Mouse (Mus musculus) neural tube, embryonic 11.5 days (tissue): ENCODE results near the gene Lyz1. TPM values are rescaled to one million over a fixed set of nuclear protein-coding genes. Genes with fewer than 3 reads are reported as not detected.
A peak's percentile ranks its signal among the peaks of the same experiment; 100 is the strongest.

ENCODE experiments used
- ATAC-seq: fragments of 200-750 bp; cut with Nextera tagmentation; 2 replicates; pipeline ENCODE4 v1.8.0; 2017; ENCODE audit warnings: moderate number of reproducible peaks, mild to moderate bottlenecking, moderate TSS enrichment, moderate library complexity; ENCODE audit not compliant: insufficient read depth, low FRiP score, low TSS enrichment
- DNase-seq: peaks from one replicate; pipeline ENCODE4 v3.0.0-alpha.2; 2015; ENCODE audit warnings: low spot score
- H3K27ac ChIP-seq: fragments of 300-500 bp; sonication (generic); 2 replicates; pipeline ENCODE4 v1.5.1; 2014; ENCODE audit warnings: low read depth, mild to moderate bottlenecking, low read length
- H3K27me3 ChIP-seq: fragments of 300-500 bp; sonication (generic); 2 replicates; pipeline ENCODE4 v1.6.1; 2014; ENCODE audit warnings: mild to moderate bottlenecking, low read length, mixed read lengths; ENCODE audit not compliant: control insufficient read depth, insufficient read depth
- H3K36me3 ChIP-seq: fragments of 300-500 bp; sonication (generic); 2 replicates; pipeline ENCODE4 v1.6.1; 2014; ENCODE audit warnings: mild to moderate bottlenecking, low read length, moderate library complexity, mixed read lengths; ENCODE audit not compliant: control insufficient read depth, insufficient read depth
- H3K4me1 ChIP-seq: fragments of 300-500 bp; sonication (generic); 2 replicates; pipeline ENCODE4 v1.6.1; 2014; ENCODE audit warnings: low read length, mixed read lengths; ENCODE audit not compliant: control insufficient read depth, insufficient read depth
- H3K4me2 ChIP-seq: fragments of 300-500 bp; sonication (generic); 2 replicates; pipeline ENCODE4 v1.6.1; 2014; ENCODE audit warnings: low read depth, mild to moderate bottlenecking, moderate library complexity
- H3K4me3 ChIP-seq: fragments of 300-500 bp; sonication (generic); 2 replicates; pipeline ENCODE4 v1.5.1; 2014; ENCODE audit warnings: low read depth, low read length
- H3K9ac ChIP-seq: fragments of 300-500 bp; sonication (generic); 2 replicates; pipeline ENCODE4 v1.6.1; 2014; ENCODE audit warnings: mild to moderate bottlenecking, low read length
- H3K9me3 ChIP-seq: fragments of 300-500 bp; sonication (generic); 2 replicates; pipeline ENCODE4 v1.6.1; 2016; ENCODE audit warnings: low read length; ENCODE audit not compliant: control insufficient read depth
- WGBS: fragments of 180-500 bp; shearing (Covaris S2); extraction: QIAGEN DNeasy Blood & Tissue Kit; methylation state at CpG from one replicate; pipeline ENCODE4 v1.1.7; 2014; 5-methylcytosine and 5-hydroxymethylcytosine counted together
- polyA plus RNA-seq: library from polyadenylated mRNA; unstranded; fragments of >200 nt; fragmentation: Nextera tagmentation; extraction: Ambion mirVana; gene quantifications from 2 replicates; pipeline ENCODE4 v1.2.1, GENCODE M21; 2014

Lyz1 gene
- polyA plus RNA-seq: not detected in 2 replicates

DNA sequence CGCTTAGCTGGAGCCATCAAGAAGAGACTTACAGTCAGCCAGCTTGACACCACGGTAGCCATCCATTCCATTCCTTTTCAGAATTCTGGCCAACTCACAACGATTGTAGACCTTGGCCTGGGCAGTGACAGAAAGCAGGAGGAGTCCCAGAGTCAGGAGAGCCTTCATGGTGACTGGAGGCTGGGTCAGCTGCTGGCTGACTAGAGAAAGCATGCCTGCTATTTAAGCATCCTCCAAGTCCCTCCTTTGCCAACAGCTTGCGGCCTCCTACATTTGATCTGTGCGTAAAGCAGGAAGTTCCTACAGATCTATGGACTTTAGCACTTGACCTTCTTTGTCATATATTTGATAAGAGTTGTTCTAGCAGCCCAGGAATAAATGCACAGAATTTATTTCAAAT lies at the start of gene Lyz1:
Gene Lyz1, minus strand, starts transcription at position 198 of the 400 bp plus-strand sequence.
- Histone ChIP-seq H3K4me1 (no peaks in the 10 kb centered on the region), H3K9me3 (no peaks in the 10 kb centered on the region), H3K27me3 (no peaks in the 10 kb centered on the region), H3K36me3 (no peaks in the 10 kb centered on the region), H3K9ac (no peak within 1 kb of the TSS), H3K4me3 (no peak within 1 kb of the TSS), H3K27ac (no peak within 1 kb of the TSS), H3K4me2 (no peak within 1 kb of the TSS)
- ATAC-seq (no peak), DNase-seq (no peak)
- 83% methylated on average over 5 of the region's 5 CpGs for WGBS

- no peak overlapping the region for H3K27ac ChIP-seq
- H3K9ac ChIP-seq: no peak overlapping the region
- no peak overlapping the region for H3K4me3 ChIP-seq
- WGBS: 76% methylated on average over 2 of the region's 2 CpGs
- no peaks in the 10 kb centered on the region; the same call in 1 of the 2 replicates for H3K36me3 ChIP-seq
- DNase-seq (no peak), ATAC-seq (no peak)
- H3K4me1 ChIP-seq: no peaks in the 10 kb centered on the region
- no peaks in the 10 kb centered on the region for H3K9me3 ChIP-seq
- H3K27me3 ChIP-seq: no peaks in the 10 kb centered on the region
- H3K4me2 ChIP-seq: no peak overlapping the region
Observed at GRCm38 (mm10) chr10:117342406-117342805, 49.7 kb upstream of the Lyz1 start.

DNA sequence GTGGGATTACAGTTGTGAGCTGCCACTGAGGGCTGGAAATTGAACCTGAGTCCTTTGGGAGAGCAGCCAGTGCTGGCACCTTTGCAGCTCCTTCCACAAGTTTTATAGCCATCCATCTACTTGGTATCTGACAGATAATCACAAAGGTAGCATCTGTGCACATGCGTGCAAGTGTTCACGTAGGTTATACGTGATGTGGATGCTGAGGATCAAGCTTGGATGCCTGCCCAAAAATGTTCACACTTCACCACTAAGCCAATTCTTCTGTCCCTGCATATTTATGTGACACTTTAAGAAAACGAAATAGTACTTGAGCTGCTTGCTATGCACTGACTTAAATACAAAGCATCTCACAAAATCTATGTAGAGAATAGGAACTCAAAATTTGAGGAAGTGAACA lies 48.4 kb upstream of the Lyz1 start:
- WGBS: 90% methylated on average over 4 of the region's 4 CpGs
- DNase-seq: no peak

DNA sequence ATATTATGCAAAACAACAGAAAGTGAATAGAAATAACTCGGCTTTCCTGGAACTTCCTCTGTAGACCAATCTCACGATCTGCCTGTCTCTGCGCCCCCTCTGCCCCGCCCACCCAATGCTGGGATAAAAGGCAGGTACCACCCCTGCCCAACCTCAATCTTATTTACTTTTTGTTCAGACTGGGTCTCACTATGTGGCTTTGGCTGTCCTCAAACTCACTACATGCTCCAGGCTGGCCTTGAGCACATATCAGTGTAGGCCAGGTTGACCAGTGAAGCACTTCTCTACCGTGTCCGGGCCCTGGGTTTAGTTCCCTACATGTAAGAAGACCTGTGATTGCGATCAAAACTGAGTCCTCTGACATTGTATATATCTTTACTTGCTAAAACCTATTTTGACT lies 46.6 kb upstream of the Lyz1 start:
- no peak overlapping the region for H3K9ac ChIP-seq

More for the DNA sequence above, 48.4 kb upstream of the Lyz1 start:
- Histone ChIP-seq H3K9me3 (no peaks in the 10 kb centered on the region), H3K36me3 (no peaks in the 10 kb centered on the region; the same call in 1 of the 2 replicates), H3K4me3 (no peak overlapping the region), H3K27me3 (no peaks in the 10 kb centered on the region), H3K27ac (no peak overlapping the region), H3K4me1 (no peaks in the 10 kb centered on the region), H3K9ac (no peak overlapping the region), H3K4me2 (no peak overlapping the region)
- ATAC-seq: no peak

GRCm38 (mm10) chr10:117337946-117338345 lies 45.3 kb upstream of the Lyz1 start:
- H3K4me1 ChIP-seq: no peaks in the 10 kb centered on the region
- no peak overlapping the region for H3K4me2 ChIP-seq
- no peak overlapping the region for H3K27ac ChIP-seq
- no peaks in the 10 kb centered on the region for H3K27me3 ChIP-seq
- no peak overlapping the region for H3K9ac ChIP-seq
- no peak for DNase-seq
- no peaks in the 10 kb centered on the region for H3K9me3 ChIP-seq
- no peaks in the 10 kb centered on the region for H3K36me3 ChIP-seq
- no peak overlapping the region for H3K4me3 ChIP-seq
- no peak for ATAC-seq

More for the DNA sequence above, 46.6 kb upstream of the Lyz1 start:
- H3K36me3 ChIP-seq: no peaks in the 10 kb centered on the region; the same call in 1 of the 2 replicates
- ATAC-seq (no peak), DNase-seq (no peak)
- H3K4me1 ChIP-seq: no peaks in the 10 kb centered on the region
- WGBS: 84% methylated on average over 7 of the region's 7 CpGs
- no peaks in the 10 kb centered on the region for H3K27me3 ChIP-seq
- H3K27ac ChIP-seq: no peak overlapping the region
- H3K4me3 ChIP-seq: no peak overlapping the region
- no peak overlapping the region for H3K4me2 ChIP-seq
- no peaks in the 10 kb centered on the region for H3K9me3 ChIP-seq

- Histone ChIP-seq H3K4me2 (no peak overlapping the region), H3K4me1 (no peaks in the 10 kb centered on the region), H3K9ac (no peak overlapping the region), H3K27me3 (no peaks in the 10 kb centered on the region), H3K27ac (no peak overlapping the region), H3K4me3 (no peak overlapping the region), H3K9me3 (no peaks in the 10 kb centered on the region), H3K36me3 (no peaks in the 10 kb centered on the region)
- DNase-seq (no peak), ATAC-seq (peak; percentile 26; the same call in 1 of the 2 replicates)
- 44% methylated on average over 4 of the region's 4 CpGs for WGBS
Observed at GRCm38 (mm10) chr10:117335649-117336048, 43.0 kb upstream of the Lyz1 start.

DNA sequence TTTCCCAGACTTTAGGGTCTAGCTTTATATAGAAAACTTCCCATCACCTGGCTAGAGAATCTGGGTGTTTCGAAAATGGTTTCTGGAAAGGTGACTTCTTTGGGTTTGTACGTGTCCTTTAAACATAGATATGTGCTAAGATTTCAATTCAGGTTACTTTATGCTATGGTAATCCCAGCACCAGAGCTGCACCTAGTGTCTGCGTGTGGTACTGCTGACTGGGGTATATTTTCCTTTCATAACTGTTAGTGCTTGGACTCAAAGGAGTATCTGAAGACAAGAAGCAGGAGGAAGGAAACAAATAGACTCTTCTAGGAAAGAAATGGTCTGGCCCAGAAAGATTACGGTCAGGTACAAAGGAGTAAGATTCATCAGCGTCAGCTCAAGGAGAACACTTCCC lies 37.9 kb upstream of the Lyz1 start:
- no peaks in the 10 kb centered on the region for H3K9me3 ChIP-seq
- DNase-seq (no peak), ATAC-seq (no peak)
- 80% methylated on average over 5 of the region's 5 CpGs for WGBS
- H3K27me3 ChIP-seq: no peaks in the 10 kb centered on the region
- no peak overlapping the region for H3K9ac ChIP-seq
- no peak overlapping the region for H3K27ac ChIP-seq
- no peak overlapping the region for H3K4me3 ChIP-seq
- no peaks in the 10 kb centered on the region for H3K36me3 ChIP-seq
- no peaks in the 10 kb centered on the region for H3K4me1 ChIP-seq
- no peak overlapping the region for H3K4me2 ChIP-seq

DNA sequence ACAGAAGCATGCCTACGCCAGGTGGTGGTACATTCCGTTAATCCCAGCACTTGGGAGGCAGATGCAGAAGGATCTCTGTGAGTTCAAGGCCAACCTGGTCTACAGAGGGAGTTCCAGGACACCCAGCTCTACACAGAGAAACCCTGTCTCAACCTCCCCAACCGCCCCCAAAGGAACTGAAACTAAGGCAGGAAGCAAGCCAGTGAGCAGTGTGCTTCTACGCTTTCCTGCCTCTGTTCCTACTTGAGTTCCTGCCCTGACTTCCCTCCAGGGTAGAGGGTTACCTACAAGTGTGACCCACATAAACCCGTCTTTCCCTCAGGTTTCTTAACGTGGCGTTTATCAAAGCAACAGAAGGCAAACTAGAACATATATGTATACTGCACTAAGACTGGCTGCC lies 31.1 kb upstream of the Lyz1 start:
- Histone ChIP-seq H3K36me3 (no peaks in the 10 kb centered on the region), H3K27me3 (no peaks in the 10 kb centered on the region), H3K4me3 (no peak overlapping the region), H3K4me1 (no peaks in the 10 kb centered on the region), H3K9me3 (no peaks in the 10 kb centered on the region), H3K9ac (no peak overlapping the region), H3K27ac (no peak overlapping the region), H3K4me2 (no peak overlapping the region)
- DNase-seq: no peak
- WGBS: 93% methylated on average over 7 of the region's 7 CpGs
- no peak for ATAC-seq

- ATAC-seq (no peak), DNase-seq (no peak)
- Histone ChIP-seq H3K4me3 (no peak overlapping the region), H3K4me2 (no peak overlapping the region), H3K9ac (no peak overlapping the region), H3K4me1 (no peaks in the 10 kb centered on the region), H3K9me3 (no peaks in the 10 kb centered on the region), H3K27ac (no peak overlapping the region), H3K36me3 (no peaks in the 10 kb centered on the region), H3K27me3 (no peaks in the 10 kb centered on the region)
- 93% methylated on average over 5 of the region's 5 CpGs for WGBS
Observed at GRCm38 (mm10) chr10:117322630-117323029, 30.0 kb upstream of the Lyz1 start.
